ENCODE assay signal across 25 mouse cellular contexts in genomic region chr14:94433343-94433958, GRCm38 (mm10).
DNase-seq lines count a peak whose midpoint lies in the region; ATAC-seq and TF ChIP-seq lines count a peak whose summit lies in the region.
"Had no signal": no experiment of that assay in that cellular context is flagged by ENCODE, and none has a peak within 500 bp of the region (broad histone marks: within the 10 kb centered on the region; RNA-seq: fewer than 3 reads in every experiment).

No protein-coding gene starts in this region.

- H3K9ac ChIP-seq in midbrain, embryonic 13.5 days (replicated peaks), result no peak overlapping the region
- H3K9ac ChIP-seq in midbrain, embryonic 11.5 days (ENCODE audit: low read length), result no peak overlapping the region
- H3K9ac ChIP-seq in midbrain, postnatal 0 days (replicated peaks; ENCODE audit: low read length, poor library complexity, severe bottlenecking), result no peak overlapping the region
- H3K9ac ChIP-seq: hindbrain, embryonic 15.5 days had no signal

- H3K4me1 ChIP-seq in midbrain, embryonic 13.5 days (replicated peaks), result 0 out of 2 replicates have a peak, but pooled peaks cover 3% of the 10 kb centered on the region
- no peaks in the 10 kb centered on the region for H3K4me1 ChIP-seq in midbrain, embryonic 11.5 days (ENCODE audit: control insufficient read depth, insufficient read depth, low read length)
- H3K4me1 ChIP-seq in midbrain, postnatal 0 days (ENCODE audit: insufficient read depth, low read length), result no peaks in the 10 kb centered on the region
- H3K4me1 ChIP-seq: heart, embryonic 10.5 days; hindbrain, embryonic 15.5 days; megakaryocyte, embryonic 14.5 days had no signal

- WGBS in midbrain, embryonic 13.5 days, result 77% methylated on average over 7 of the region's 7 CpGs
- WGBS in midbrain, embryonic 11.5 days, result 78% methylated on average over 7 of the region's 7 CpGs
- 58% methylated on average over 7 of the region's 7 CpGs for WGBS in midbrain, postnatal 0 days

- H3K27ac ChIP-seq in midbrain, embryonic 13.5 days, result no peak overlapping the region
- no peak overlapping the region for H3K27ac ChIP-seq in midbrain, embryonic 11.5 days (ENCODE audit: low read depth, low read length)
- no peak overlapping the region for H3K27ac ChIP-seq in midbrain, postnatal 0 days (ENCODE audit: low read depth, low read length)
- H3K27ac ChIP-seq in gastrocnemius, adult 2 months, result no peak overlapping the region
- H3K27ac ChIP-seq: heart, embryonic 10.5 days; hindbrain, embryonic 15.5 days; kidney, postnatal 0 days had no signal

- intact Hi-C loops in gastrocnemius, adult 2 months (cut with DNase I), result no loop called here

- TF ChIP-seq CTCF in midbrain, postnatal 0 days (IDR thresholded peaks at IDR 0.05), result no peak
- TF ChIP-seq CTCF in gastrocnemius, adult 2 months (IDR thresholded peaks at IDR 0.05), result no peak

- no peaks in the 10 kb centered on the region for H3K9me3 ChIP-seq in midbrain, embryonic 13.5 days
- no peaks in the 10 kb centered on the region for H3K9me3 ChIP-seq in midbrain, embryonic 11.5 days (ENCODE audit: control insufficient read depth, low read length)
- H3K9me3 ChIP-seq in midbrain, postnatal 0 days (ENCODE audit: low read length), result no peaks in the 10 kb centered on the region
- H3K9me3 ChIP-seq: heart, embryonic 10.5 days; hindbrain, embryonic 15.5 days had no signal

- H3K36me3 ChIP-seq in midbrain, embryonic 13.5 days, result no peaks in the 10 kb centered on the region
- H3K36me3 ChIP-seq in midbrain, embryonic 11.5 days (ENCODE audit: control insufficient read depth, insufficient read depth, low read length), result no peaks in the 10 kb centered on the region
- H3K36me3 ChIP-seq in midbrain, postnatal 0 days (ENCODE audit: insufficient read depth, low read length), result no peaks in the 10 kb centered on the region
- H3K36me3 ChIP-seq: heart, embryonic 10.5 days; hindbrain, embryonic 15.5 days had no signal

- no peak overlapping the region for H3K4me2 ChIP-seq in midbrain, embryonic 13.5 days (replicated peaks)
- no peak overlapping the region for H3K4me2 ChIP-seq in midbrain, embryonic 11.5 days
- H3K4me2 ChIP-seq in midbrain, postnatal 0 days (ENCODE audit: low read depth, low read length, poor library complexity, severe bottlenecking), result no peak overlapping the region
- H3K4me2 ChIP-seq: hindbrain, embryonic 15.5 days had no signal

- no peak for ATAC-seq in cerebellum, adult (ENCODE audit: insufficient number of reproducible peaks, low FRiP score, low TSS enrichment)
- peak; percentile 53; the same call in 1 of the 2 replicates for ATAC-seq in midbrain, embryonic 13.5 days
- ATAC-seq in midbrain, embryonic 11.5 days (ENCODE audit: low FRiP score), result no peak
- ATAC-seq in midbrain, postnatal 0 days (ENCODE audit: low FRiP score), result no peak
- ATAC-seq: CD4-positive, CD25-positive, alpha-beta regulatory T cell, adult 4 months; intestine, postnatal 0 days; Patski had no signal

- no peak overlapping the region for H3K4me3 ChIP-seq in midbrain, embryonic 13.5 days (replicated peaks)
- H3K4me3 ChIP-seq in midbrain, embryonic 11.5 days (ENCODE audit: low read depth, low read length), result no peak overlapping the region
- H3K4me3 ChIP-seq in midbrain, postnatal 0 days (ENCODE audit: low read depth, low read length), result no peak overlapping the region
- H3K4me3 ChIP-seq in gastrocnemius, adult 2 months, result no peak overlapping the region
- H3K4me3 ChIP-seq: erythroblast, embryonic 14.5 days; heart, embryonic 10.5 days; hindbrain, embryonic 15.5 days; megakaryocyte, embryonic 14.5 days; myocyte had no signal

- H3K27me3 ChIP-seq in midbrain, embryonic 13.5 days, result no peaks in the 10 kb centered on the region
- H3K27me3 ChIP-seq in midbrain, embryonic 11.5 days (ENCODE audit: control insufficient read depth, insufficient read depth, low read length), result no peaks in the 10 kb centered on the region
- H3K27me3 ChIP-seq in midbrain, postnatal 0 days (ENCODE audit: insufficient read depth, low read length), result no peaks in the 10 kb centered on the region
- H3K27me3 ChIP-seq: hindbrain, embryonic 15.5 days; megakaryocyte, embryonic 14.5 days; Patski had no signal

- peak; percentile 10 to 23 for DNase-seq in cerebellum, postnatal 10 days
- DNase-seq in heart, adult 11 months, result peak; percentile 44
- DNase-seq in heart, adult 9 months (ENCODE audit: low spot score in 2 of 2), result no peak
- DNase-seq in midbrain, embryonic 11.5 days (ENCODE audit: low spot score, missing footprints), result no peak
- peak; percentile 36 for DNase-seq in midbrain, postnatal 0 days (ENCODE audit: low spot score)
- DNase-seq in gastrocnemius, adult 2 months, result no peak
- DNase-seq: adrenal gland, adult 8-10 months; cerebellum, adult 18-20 months; cerebellum, postnatal 36 days; gastrocnemius, postnatal 25 days; liver; lung, postnatal 14 days; right cerebral cortex, postnatal 4 days; thymus, adult 2 months had no signal

Comparison
In these comparisons a context has a peak if more than half of its experiments do, and no peak if none do; other contexts are left out.
1. DNase-seq: peak in cerebellum, postnatal 10 days (2 of 2), heart, adult 11 months (single experiment) and midbrain, postnatal 0 days (single experiment); none in heart, adult 9 months (0 of 2), midbrain, embryonic 11.5 days (single experiment) and gastrocnemius, adult 2 months (single experiment).